In genomic region chr2:152705993-152706571, GRCm38 (mm10) we compare ENCODE assay signal across 9 mouse cellular contexts. TPM values are rescaled to one million over a fixed set of nuclear protein-coding genes. Genes with fewer than 3 reads are reported as not detected.
A peak's percentile ranks its signal among the peaks of the same experiment; 100 is the strongest.
DNase-seq lines count a peak whose midpoint lies in the region; ATAC-seq and TF ChIP-seq lines count a peak whose summit lies in the region.
"Had no signal": no experiment of that assay in that cellular context is flagged by ENCODE, and none has a peak within 500 bp of the region (broad histone marks: within the 10 kb centered on the region; RNA-seq: fewer than 3 reads in every experiment).

No protein-coding gene starts in this region.

- TF ChIP-seq CTCF in heart, postnatal 0 days (IDR thresholded peaks at IDR 0.05; ENCODE audit: low read depth), result no peak
- no peak for TF ChIP-seq CTCF in lung, embryonic 14.5 days (IDR thresholded peaks at IDR 0.05; ENCODE audit: low read depth)

- peaks cover 14% of the 10 kb centered on the region for H3K4me1 ChIP-seq in forebrain, embryonic 14.5 days (ENCODE audit: control insufficient read depth, insufficient read depth, low read length)
- H3K4me1 ChIP-seq in heart, postnatal 0 days (ENCODE audit: control insufficient read depth, insufficient read depth), result peaks cover 16% of the 10 kb centered on the region
- peaks cover 19% of the 10 kb centered on the region for H3K4me1 ChIP-seq in lung, embryonic 14.5 days (ENCODE audit: insufficient read depth)

- H3K36me3 ChIP-seq in forebrain, embryonic 14.5 days (ENCODE audit: control insufficient read depth, insufficient read depth, low read length), result peaks cover 69% of the 10 kb centered on the region
- H3K36me3 ChIP-seq in heart, postnatal 0 days (replicated peaks; ENCODE audit: control insufficient read depth, insufficient read depth, low read length), result peaks cover 54% of the 10 kb centered on the region
- peaks cover 53% of the 10 kb centered on the region for H3K36me3 ChIP-seq in lung, embryonic 14.5 days (ENCODE audit: insufficient read depth)

- DNase-seq in retina, postnatal 1 day, result peak; percentile 66
- no peak for DNase-seq in retina, embryonic 14.5 days (ENCODE audit: low spot score)
- DNase-seq in forebrain, embryonic 14.5 days (ENCODE audit: low spot score), result peak; percentile 61
- DNase-seq in heart, postnatal 0 days (ENCODE audit: low spot score), result no peak
- DNase-seq in kidney, postnatal 25 days, result peak; percentile 78 to 87
- peak; percentile 80 for DNase-seq in lung, embryonic 14.5 days
- peak; percentile 38 for DNase-seq in right cerebral cortex, postnatal 25 days
- no peak for DNase-seq in spleen, postnatal 36 days (ENCODE audit: low spot score in 2 of 2)

- no peak overlapping the region for H3K4me2 ChIP-seq in forebrain, embryonic 14.5 days (ENCODE audit: low read length)
- no peak overlapping the region for H3K4me2 ChIP-seq in heart, postnatal 0 days (ENCODE audit: low read depth, low read length)
- H3K4me2 ChIP-seq in lung, embryonic 14.5 days, result no peak overlapping the region

- H3K4me3 ChIP-seq in forebrain, embryonic 14.5 days (ENCODE audit: low read depth, low read length), result no peak overlapping the region
- H3K4me3 ChIP-seq in heart, postnatal 0 days (ENCODE audit: low read depth, low read length), result no peak overlapping the region
- no peak overlapping the region for H3K4me3 ChIP-seq in lung, embryonic 14.5 days (ENCODE audit: low read depth, low read length)

- no peaks in the 10 kb centered on the region for H3K27me3 ChIP-seq in forebrain, embryonic 14.5 days (replicated peaks; ENCODE audit: control insufficient read depth, insufficient read depth, low read length)
- no peaks in the 10 kb centered on the region for H3K27me3 ChIP-seq in heart, postnatal 0 days (ENCODE audit: control insufficient read depth, insufficient read depth, low read length)
- H3K27me3 ChIP-seq in lung, embryonic 14.5 days (ENCODE audit: insufficient read depth, low read length), result no peaks in the 10 kb centered on the region

- peak overlapping the region; percentile 37; the same call in 1 of the 2 replicates for H3K9ac ChIP-seq in forebrain, embryonic 14.5 days (ENCODE audit: low read length)
- no peak overlapping the region for H3K9ac ChIP-seq in heart, postnatal 0 days (replicated peaks; ENCODE audit: low read depth, low read length)
- peak overlapping the region; percentile 7; the same call in 1 of the 2 replicates for H3K9ac ChIP-seq in lung, embryonic 14.5 days

- peak overlapping the region; percentile 65 for H3K27ac ChIP-seq in forebrain, embryonic 14.5 days (ENCODE audit: low read depth, low read length)
- H3K27ac ChIP-seq in heart, postnatal 0 days (ENCODE audit: low read depth), result peak overlapping the region; percentile 92
- peak overlapping the region; percentile 94 for H3K27ac ChIP-seq in lung, embryonic 14.5 days (ENCODE audit: low read depth)

- 66% methylated on average over 22 of the region's 22 CpGs for WGBS in forebrain, embryonic 14.5 days
- 76% methylated on average over 22 of the region's 22 CpGs for WGBS in heart, postnatal 0 days
- WGBS in lung, embryonic 14.5 days, result 64% methylated on average over 22 of the region's 22 CpGs

- peak; percentile 32 for ATAC-seq in forebrain, embryonic 14.5 days
- no peak for ATAC-seq in heart, postnatal 0 days (ENCODE audit: insufficient read depth, low read depth)
- peak; percentile 36 for ATAC-seq in lung, embryonic 14.5 days (ENCODE audit: insufficient read depth)

- no peaks in the 10 kb centered on the region for H3K9me3 ChIP-seq in forebrain, embryonic 14.5 days (replicated peaks; ENCODE audit: control insufficient read depth, low read length)
- H3K9me3 ChIP-seq in heart, postnatal 0 days (replicated peaks; ENCODE audit: control insufficient read depth, low read length), result no peaks in the 10 kb centered on the region
- H3K9me3 ChIP-seq in lung, embryonic 14.5 days (ENCODE audit: low read depth, low read length), result no peaks in the 10 kb centered on the region

- no peak for TF ChIP-seq EP300 in heart, postnatal 0 days (IDR thresholded peaks at IDR 0.05; ENCODE audit: low read depth)

RNA-seq across cellular contexts. Expression of gene Mcts2, which starts 19.2 kb away (rescaled TPM):
- polyA plus RNA-seq in forebrain, embryonic 14.5 days (2014; fragmentation: Nextera tagmentation; extraction: Ambion mirVana), result 35.8 and 42.6 TPM in 2 replicates
- total RNA-seq in heart, postnatal 0 days (2014; rRNA removed; ENCODE audit: low replicate concordance), result 6.5 and 11.7 TPM in 2 replicates
- polyA plus RNA-seq in heart, postnatal 0 days (2015; fragmentation: Nextera tagmentation; extraction: Ambion mirVana), result 30.9 and 31.6 TPM in 2 replicates
- 28.5 and 32.7 TPM in 2 replicates for polyA plus RNA-seq in lung, embryonic 14.5 days (2014; fragmentation: Nextera tagmentation; extraction: Ambion mirVana)

RNA-seq across cellular contexts. Expression of gene Id1, which starts 30.0 kb away (rescaled TPM):
- polyA plus RNA-seq in forebrain, embryonic 14.5 days (2014; fragmentation: Nextera tagmentation; extraction: Ambion mirVana), result 29.2 and 32.8 TPM in 2 replicates
- 146 and 188 TPM in 2 replicates for total RNA-seq in heart, postnatal 0 days (2014; rRNA removed; ENCODE audit: low replicate concordance)
- 46.7 and 59.3 TPM in 2 replicates for polyA plus RNA-seq in heart, postnatal 0 days (2015; fragmentation: Nextera tagmentation; extraction: Ambion mirVana)
- polyA plus RNA-seq in lung, embryonic 14.5 days (2014; fragmentation: Nextera tagmentation; extraction: Ambion mirVana), result 122 and 123 TPM in 2 replicates

RNA-seq across cellular contexts. Expression of gene H13, which starts 36.8 kb away (rescaled TPM):
- polyA plus RNA-seq in forebrain, embryonic 14.5 days (2014; fragmentation: Nextera tagmentation; extraction: Ambion mirVana), result 136 and 161 TPM in 2 replicates
- total RNA-seq in heart, postnatal 0 days (2014; rRNA removed; ENCODE audit: low replicate concordance), result 68.6 and 72.9 TPM in 2 replicates
- polyA plus RNA-seq in heart, postnatal 0 days (2015; fragmentation: Nextera tagmentation; extraction: Ambion mirVana), result 53.4 and 55.0 TPM in 2 replicates
- polyA plus RNA-seq in lung, embryonic 14.5 days (2014; fragmentation: Nextera tagmentation; extraction: Ambion mirVana), result 97.6 and 98.1 TPM in 2 replicates

RNA-seq across cellular contexts. Expression of gene Cox4i2, which starts 47.9 kb away (rescaled TPM):
- 4.5 and 5.9 TPM in 2 replicates for polyA plus RNA-seq in forebrain, embryonic 14.5 days (2014; fragmentation: Nextera tagmentation; extraction: Ambion mirVana)
- total RNA-seq in heart, postnatal 0 days (2014; rRNA removed; ENCODE audit: low replicate concordance), result 13.4 and 29.9 TPM in 2 replicates
- polyA plus RNA-seq in heart, postnatal 0 days (2015; fragmentation: Nextera tagmentation; extraction: Ambion mirVana), result 17.0 and 21.4 TPM in 2 replicates
- 51.4 and 59.6 TPM in 2 replicates for polyA plus RNA-seq in lung, embryonic 14.5 days (2014; fragmentation: Nextera tagmentation; extraction: Ambion mirVana)
- total RNA-seq: MEL had no signal

Comparison
In these comparisons a context has a peak if more than half of its experiments do, and no peak if none do; other contexts are left out.
1. DNase-seq: peak in retina, postnatal 1 day (single experiment), forebrain, embryonic 14.5 days (single experiment), kidney, postnatal 25 days (2 of 2), lung, embryonic 14.5 days (single experiment) and right cerebral cortex, postnatal 25 days (single experiment); none in retina, embryonic 14.5 days (single experiment), heart, postnatal 0 days (single experiment) and spleen, postnatal 36 days (0 of 2).
2. Peak in every context shown above with its lines, with median percentiles within 50 percentile points of each other: H3K27ac ChIP-seq.